Mouse (Mus musculus): ENCODE measurements around the gene Sema3b.

The Sema3b gene

GRCm38 (mm10) chr9:107608741-107609432, at the start of gene Sema3b:
Gene Sema3b (minus strand): TSS chr9:107609229.
- no peak for DNase-seq (ENCODE audit: low read depth, low spot score)

- no peak for DNase-seq (ENCODE audit: low read depth, low spot score)
These were observed 49.1 kb upstream of the Sema3b start for GRCm38 (mm10) chr9:107658096-107658495.

- DNase-seq (ENCODE audit: low read depth, low spot score): no peak
These were observed 48.1 kb upstream of the Sema3b start for GRCm38 (mm10) chr9:107657144-107657543.

- DNase-seq (ENCODE audit: low read depth, low spot score): no peak
These were observed 45.6 kb upstream of the Sema3b start for GRCm38 (mm10) chr9:107654585-107654984.

- DNase-seq (ENCODE audit: low read depth, low spot score): no peak
These were observed 44.4 kb upstream of the Sema3b start for GRCm38 (mm10) chr9:107653474-107653873.

GRCm38 (mm10) chr9:107650708-107651481, 41.9 kb upstream of the Sema3b start:
- no peak for DNase-seq (ENCODE audit: low read depth, low spot score)

- DNase-seq (ENCODE audit: low read depth, low spot score): no peak
These were observed 41.2 kb upstream of the Sema3b start for GRCm38 (mm10) chr9:107650225-107650624.

- DNase-seq (ENCODE audit: low read depth, low spot score): no peak
These were observed 39.7 kb upstream of the Sema3b start for GRCm38 (mm10) chr9:107648767-107649166.

GRCm38 (mm10) chr9:107646975-107647374, 37.9 kb upstream of the Sema3b start:
- peak; percentile 44 for DNase-seq (ENCODE audit: low read depth, low spot score)

GRCm38 (mm10) chr9:107645577-107645976, 36.5 kb upstream of the Sema3b start:
- DNase-seq (ENCODE audit: low read depth, low spot score): peak; percentile 91

GRCm38 (mm10) chr9:107645153-107645510, 36.1 kb upstream of the Sema3b start:
- no peak for DNase-seq (ENCODE audit: low read depth, low spot score)

- peak; percentile 96 for DNase-seq (ENCODE audit: low read depth, low spot score)
These were observed 35.6 kb upstream of the Sema3b start for GRCm38 (mm10) chr9:107644495-107645152.

- DNase-seq (ENCODE audit: low read depth, low spot score): no peak
These were observed 34.6 kb upstream of the Sema3b start for GRCm38 (mm10) chr9:107643544-107644214.

GRCm38 (mm10) chr9:107641666-107642065, 32.6 kb upstream of the Sema3b start:
- no peak for DNase-seq (ENCODE audit: low read depth, low spot score)

GRCm38 (mm10) chr9:107640257-107640772, 31.3 kb upstream of the Sema3b start:
- DNase-seq (ENCODE audit: low read depth, low spot score): peak; percentile 50

GRCm38 (mm10) chr9:107637070-107637469, 28.0 kb upstream of the Sema3b start:
- DNase-seq (ENCODE audit: low read depth, low spot score): no peak

- peak; percentile 95 for DNase-seq (ENCODE audit: low read depth, low spot score)
These were observed 26.4 kb upstream of the Sema3b start, which contains the start of gene Gnai2 for GRCm38 (mm10) chr9:107635279-107636028. Gene Gnai2 (minus strand): TSS chr9:107635367.

- no peak for DNase-seq (ENCODE audit: low read depth, low spot score)
These were observed 25.6 kb upstream of the Sema3b start for GRCm38 (mm10) chr9:107634406-107635278.

GRCm38 (mm10) chr9:107633661-107634405, 24.8 kb upstream of the Sema3b start:
- no peak for DNase-seq (ENCODE audit: low read depth, low spot score)

All from CD4-positive, CD25-positive, alpha-beta regulatory T cell, adult 2 months (primary cell).